Mouse (Mus musculus): ENCODE data around the gene Epha8. TPM values are rescaled to one million over a fixed set of nuclear protein-coding genes. Genes with fewer than 3 reads are reported as not detected.

Epha8 gene
- polyA plus RNA-seq (2015; fragmentation: Illumina TruSeq; extraction: RNeasy Lipid Tissue Mini Kit (QIAGEN cat#74804); ENCODE audit: insufficient read depth, low read depth, low replicate concordance): not detected

GRCm38 (mm10) chr4:136956751-136957446 is at the start of gene Epha8:
Epha8 (minus strand) TSS chr4:136956816.

GRCm38 (mm10) chr4:136898637-136899036 is 58.0 kb downstream of the Epha8 start, which contains the start of gene C1qa:
C1qa (minus strand) TSS chr4:136898803.

DNA sequence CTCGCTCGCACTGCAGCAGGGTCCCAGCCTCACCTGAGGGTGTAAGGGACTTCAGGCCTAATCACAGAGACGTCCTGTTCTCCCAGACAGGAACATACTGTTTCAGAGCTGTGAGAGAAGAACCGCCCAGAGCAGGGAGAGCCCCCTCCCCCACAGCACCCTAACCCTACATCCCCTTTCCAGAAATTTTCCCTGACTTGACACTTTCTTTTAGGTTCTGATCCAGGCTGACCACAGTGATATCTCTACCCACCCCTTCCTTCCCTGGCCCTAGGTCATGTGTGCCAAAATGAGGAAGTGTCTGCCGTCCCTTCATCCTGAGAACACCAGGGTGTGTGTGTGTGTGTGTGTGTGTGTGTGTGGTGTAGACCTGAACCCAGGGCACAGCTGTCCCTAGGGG is 63.8 kb downstream of the Epha8 start, which contains the start of gene C1qc:
Gene C1qc (minus strand): TSS at position 255 of the 400 bp plus-strand sequence.

DNA sequence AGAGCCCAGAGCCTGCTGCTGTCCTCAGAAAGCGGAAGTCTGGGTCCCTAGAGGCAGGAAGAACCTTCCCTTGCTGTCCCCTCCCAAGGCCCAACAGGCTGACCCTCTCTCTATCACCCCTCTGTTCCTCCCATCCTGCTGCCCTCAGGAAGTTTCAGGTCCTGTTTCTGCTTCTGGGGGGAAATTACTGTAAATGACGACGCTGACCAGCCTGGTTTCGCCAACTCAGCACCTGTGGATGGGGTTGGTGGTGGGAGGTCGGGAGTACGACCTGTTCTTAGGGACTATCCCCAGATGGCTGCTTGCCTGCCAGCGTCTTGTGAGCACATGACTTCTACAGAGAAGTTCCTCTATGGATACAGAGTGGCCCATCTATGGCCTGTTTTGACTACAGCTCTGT is 70.5 kb downstream of the Epha8 start, which contains the start of gene C1qb:
Gene C1qb (minus strand): TSS at position 87 of the 400 bp plus-strand sequence.

Other genes starting within 250 kb of the Epha8 start
- 0.90 TPM for gene Ephb2, start 120.8 kb downstream of the Epha8 start, polyA plus RNA-seq (2015; fragmentation: Illumina TruSeq; extraction: RNeasy Lipid Tissue Mini Kit (QIAGEN cat#74804); ENCODE audit: insufficient read depth, low read depth, low replicate concordance)
- gene C1qb, start 70.6 kb downstream of the Epha8 start, polyA plus RNA-seq (2015; fragmentation: Illumina TruSeq; extraction: RNeasy Lipid Tissue Mini Kit (QIAGEN cat#74804); ENCODE audit: insufficient read depth, low read depth, low replicate concordance): 38.1 TPM
- gene C1qc, start 63.8 kb downstream of the Epha8 start, polyA plus RNA-seq (2015; fragmentation: Illumina TruSeq; extraction: RNeasy Lipid Tissue Mini Kit (QIAGEN cat#74804); ENCODE audit: insufficient read depth, low read depth, low replicate concordance): 37.1 TPM
- gene C1qa, start 58.0 kb downstream of the Epha8 start, polyA plus RNA-seq (2015; fragmentation: Illumina TruSeq; extraction: RNeasy Lipid Tissue Mini Kit (QIAGEN cat#74804); ENCODE audit: insufficient read depth, low read depth, low replicate concordance): 44.7 TPM
- 3.8 TPM for gene Zbtb40, start 92.0 kb upstream of the Epha8 start, polyA plus RNA-seq (2015; fragmentation: Illumina TruSeq; extraction: RNeasy Lipid Tissue Mini Kit (QIAGEN cat#74804); ENCODE audit: insufficient read depth, low read depth, low replicate concordance)

Measured in pancreas, adult 10 weeks (tissue).